Mouse (Mus musculus): ENCODE data around the gene Fbp1.

GRCm38 (mm10) chr13:62865651-62866315, 22.3 kb downstream of the Fbp1 start:
- no peak for TF ChIP-seq POLR2A (IDR thresholded peaks at IDR 0.05; ENCODE audit: insufficient read length, low read depth)
- TF ChIP-seq POLR2AphosphoS2 (IDR thresholded peaks at IDR 0.05; ENCODE audit: insufficient read length, low read depth): no peak
- no peak for TF ChIP-seq E2F4 (IDR thresholded peaks at IDR 0.05; ENCODE audit: insufficient read depth)

Data from myocyte (in vitro differentiated cells).